ENCODE assay signal across 30 mouse cellular contexts in the genomic region with DNA sequence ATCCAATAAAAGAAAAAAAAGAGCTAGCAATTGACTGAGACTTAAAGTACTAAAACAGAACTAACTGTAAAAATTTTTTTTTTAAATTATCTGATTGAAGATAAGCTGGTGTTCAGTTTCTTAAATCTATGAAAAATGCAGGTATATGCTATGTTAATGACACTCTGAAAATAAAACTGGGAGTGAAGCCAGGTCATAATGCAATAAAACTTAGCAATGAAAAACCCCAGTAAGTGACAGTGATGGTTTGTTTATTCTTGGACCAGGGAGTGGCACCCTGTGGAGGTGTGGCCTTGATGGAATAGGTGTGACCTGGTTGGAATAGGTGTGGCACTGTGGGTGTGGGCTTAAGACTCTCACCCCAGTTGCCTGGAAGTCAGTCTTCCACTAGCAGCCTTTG. TPM values are rescaled to one million over a fixed set of nuclear protein-coding genes. Genes with fewer than 3 reads are reported as not detected.
DNase-seq lines count a peak whose midpoint lies in the region; ATAC-seq and TF ChIP-seq lines count a peak whose summit lies in the region.
"Had no signal": no experiment of that assay in that cellular context is flagged by ENCODE, and none has a peak within 500 bp of the region (broad histone marks: within the 10 kb centered on the region; RNA-seq: fewer than 3 reads in every experiment).

No protein-coding gene starts in this region.

- H3K4me2 ChIP-seq in intestine, embryonic 15.5 days (replicated peaks), result no peak overlapping the region
- H3K4me2 ChIP-seq in intestine, postnatal 0 days (replicated peaks; ENCODE audit: low read depth), result no peak overlapping the region
- H3K4me2 ChIP-seq in forebrain, embryonic 11.5 days (ENCODE audit: low read depth, low read length, severe bottlenecking), result no peak overlapping the region
- H3K4me2 ChIP-seq: embryonic facial prominence, embryonic 13.5 days; embryonic facial prominence, embryonic 15.5 days; forebrain, embryonic 13.5 days; forebrain, embryonic 15.5 days had no signal

- H3K27ac ChIP-seq in intestine, embryonic 15.5 days, result no peak overlapping the region
- no peak overlapping the region for H3K27ac ChIP-seq in intestine, postnatal 0 days (ENCODE audit: low read depth, low read length)
- no peak overlapping the region for H3K27ac ChIP-seq in forebrain, embryonic 11.5 days (ENCODE audit: low read depth, low read length)
- H3K27ac ChIP-seq: embryonic facial prominence, embryonic 13.5 days; embryonic facial prominence, embryonic 15.5 days; forebrain, embryonic 10.5 days; forebrain, embryonic 13.5 days; forebrain, embryonic 15.5 days had no signal

- no peak for DNase-seq in forebrain, embryonic 11.5 days (ENCODE audit: low spot score)
- no peak for DNase-seq in kidney, postnatal 36 days
- no peak for DNase-seq in adrenal gland, postnatal 25 days
- DNase-seq: adrenal gland, adult 8-10 months; adrenal gland, postnatal 14 days; cerebellum, adult 11 months; cerebellum, adult 18-20 months; cerebellum, adult 8-10 months; cerebellum, adult 9-11 months; cerebellum, postnatal 14 days; cerebellum, postnatal 36 days; embryo, embryonic 11 days; forebrain, postnatal 0 days had no signal

- H3K27me3 ChIP-seq in intestine, embryonic 15.5 days (replicated peaks), result no peaks in the 10 kb centered on the region
- H3K27me3 ChIP-seq in intestine, postnatal 0 days (replicated peaks; ENCODE audit: control insufficient read depth, insufficient read depth, low read length), result no peaks in the 10 kb centered on the region
- no peaks in the 10 kb centered on the region for H3K27me3 ChIP-seq in forebrain, embryonic 11.5 days (ENCODE audit: control insufficient read depth, insufficient read depth, low read length)
- H3K27me3 ChIP-seq: embryonic facial prominence, embryonic 13.5 days; embryonic facial prominence, embryonic 15.5 days; forebrain, embryonic 13.5 days; forebrain, embryonic 15.5 days; Patski had no signal

- H3K9ac ChIP-seq in intestine, embryonic 15.5 days, result no peak overlapping the region
- no peak overlapping the region for H3K9ac ChIP-seq in intestine, postnatal 0 days (ENCODE audit: low read depth, low read length)
- no peak overlapping the region for H3K9ac ChIP-seq in forebrain, embryonic 11.5 days (ENCODE audit: low read length)
- H3K9ac ChIP-seq: embryonic facial prominence, embryonic 13.5 days; embryonic facial prominence, embryonic 15.5 days; forebrain, embryonic 13.5 days; forebrain, embryonic 15.5 days; forebrain, postnatal 0 days had no signal

- no peak overlapping the region for H3K4me3 ChIP-seq in intestine, embryonic 15.5 days (replicated peaks)
- H3K4me3 ChIP-seq in intestine, postnatal 0 days (ENCODE audit: low read depth, low read length), result no peak overlapping the region
- no peak overlapping the region for H3K4me3 ChIP-seq in forebrain, embryonic 11.5 days (ENCODE audit: low read depth, low read length)
- H3K4me3 ChIP-seq: embryonic facial prominence, embryonic 13.5 days; embryonic facial prominence, embryonic 15.5 days; erythroblast, embryonic 14.5 days; forebrain, embryonic 10.5 days; forebrain, embryonic 13.5 days; forebrain, embryonic 15.5 days had no signal

- ATAC-seq in intestine, embryonic 15.5 days, result peak; percentile 80
- peak; percentile 43; the same call in 1 of the 2 replicates for ATAC-seq in intestine, postnatal 0 days
- no peak for ATAC-seq in forebrain, embryonic 11.5 days (replicated peaks; ENCODE audit: low FRiP score)
- ATAC-seq: activated CD4-positive, CD25-positive, alpha-beta regulatory T cell, adult 4 months; forebrain, embryonic 13.5 days; forebrain, embryonic 15.5 days; forebrain, postnatal 0 days; Patski had no signal

- TF ChIP-seq CTCF in intestine, postnatal 0 days (IDR thresholded peaks at IDR 0.05; ENCODE audit: low read depth), result no peak

- no peaks in the 10 kb centered on the region for H3K9me3 ChIP-seq in intestine, embryonic 15.5 days
- no peaks in the 10 kb centered on the region for H3K9me3 ChIP-seq in intestine, postnatal 0 days (ENCODE audit: control insufficient read depth)
- H3K9me3 ChIP-seq in forebrain, embryonic 11.5 days (ENCODE audit: control insufficient read depth, low read length), result no peaks in the 10 kb centered on the region
- H3K9me3 ChIP-seq: embryonic facial prominence, embryonic 13.5 days; embryonic facial prominence, embryonic 15.5 days; forebrain, embryonic 10.5 days; forebrain, embryonic 13.5 days; forebrain, embryonic 15.5 days had no signal

- no peaks in the 10 kb centered on the region for H3K36me3 ChIP-seq in intestine, embryonic 15.5 days
- H3K36me3 ChIP-seq in intestine, postnatal 0 days (ENCODE audit: control insufficient read depth, insufficient read depth), result no peaks in the 10 kb centered on the region
- no peaks in the 10 kb centered on the region for H3K36me3 ChIP-seq in forebrain, embryonic 11.5 days (ENCODE audit: control insufficient read depth, insufficient read depth, low read length)
- H3K36me3 ChIP-seq: embryonic facial prominence, embryonic 13.5 days; embryonic facial prominence, embryonic 15.5 days; forebrain, embryonic 10.5 days; forebrain, embryonic 15.5 days had no signal

- no peaks in the 10 kb centered on the region for H3K4me1 ChIP-seq in intestine, embryonic 15.5 days (replicated peaks)
- H3K4me1 ChIP-seq in intestine, postnatal 0 days (replicated peaks; ENCODE audit: control insufficient read depth, insufficient read depth, low read length), result no peaks in the 10 kb centered on the region
- H3K4me1 ChIP-seq in forebrain, embryonic 11.5 days (replicated peaks; ENCODE audit: control insufficient read depth, insufficient read depth, low read length), result no peaks in the 10 kb centered on the region
- H3K4me1 ChIP-seq: embryonic facial prominence, embryonic 13.5 days; embryonic facial prominence, embryonic 15.5 days; forebrain, embryonic 10.5 days; forebrain, embryonic 13.5 days; forebrain, embryonic 15.5 days had no signal

RNA-seq across cellular contexts. Expression of gene Gm428, which starts 36.5 kb away (rescaled TPM):
- polyA plus RNA-seq in intestine, embryonic 15.5 days (2015; fragmentation: Nextera tagmentation; extraction: Ambion mirVana), result not detected in 2 replicates
- polyA plus RNA-seq in intestine, postnatal 0 days (2015; fragmentation: Nextera tagmentation; extraction: Ambion mirVana), result not detected in 2 replicates
- not detected in 2 replicates for polyA plus RNA-seq in forebrain, embryonic 11.5 days (2014; fragmentation: Nextera tagmentation; extraction: Ambion mirVana)
- total RNA-seq in adrenal gland, postnatal 25 days (2021), result not detected in 2 replicates
- total RNA-seq: adrenal gland, adult 18-20 months; adrenal gland, adult 8-10 months; adrenal gland, postnatal 14 days; adrenal gland, postnatal 4 days; common myeloid progenitor, adult 5-6 weeks; forebrain, postnatal 0 days; MEL had no signal
- polyA plus RNA-seq: activated CD4-positive, CD25-positive, alpha-beta regulatory T cell, adult 4 months; brain, embryonic 14.5 days; C2C12; embryonic facial prominence, embryonic 11.5 days; embryonic facial prominence, embryonic 13.5 days; embryonic facial prominence, embryonic 15.5 days; erythroblast, embryonic 14.5 days; forebrain, embryonic 10.5 days; forebrain, embryonic 13.5 days; forebrain, embryonic 15.5 days; forebrain, postnatal 0 days; Patski had no signal

RNA-seq across cellular contexts. Expression of gene Gm11239, which starts 51.7 kb away (rescaled TPM):
- polyA plus RNA-seq in intestine, embryonic 15.5 days (2015; fragmentation: Nextera tagmentation; extraction: Ambion mirVana), result not detected in 2 replicates
- not detected in 2 replicates for polyA plus RNA-seq in intestine, postnatal 0 days (2015; fragmentation: Nextera tagmentation; extraction: Ambion mirVana)
- polyA plus RNA-seq in forebrain, embryonic 11.5 days (2014; fragmentation: Nextera tagmentation; extraction: Ambion mirVana), result not detected in 2 replicates
- total RNA-seq in adrenal gland, postnatal 25 days (2021), result not detected in 2 replicates
- total RNA-seq: adrenal gland, adult 18-20 months; adrenal gland, adult 8-10 months; adrenal gland, postnatal 14 days; adrenal gland, postnatal 4 days; common myeloid progenitor, adult 5-6 weeks; forebrain, postnatal 0 days; MEL had no signal
- polyA plus RNA-seq: activated CD4-positive, CD25-positive, alpha-beta regulatory T cell, adult 4 months; brain, embryonic 14.5 days; embryonic facial prominence, embryonic 13.5 days; embryonic facial prominence, embryonic 15.5 days; erythroblast, embryonic 14.5 days; forebrain, embryonic 10.5 days; forebrain, embryonic 13.5 days; forebrain, embryonic 15.5 days; forebrain, postnatal 0 days; Patski had no signal
